Mouse (Mus musculus): ENCODE measurements around the gene Hist1h2bq. TPM values are rescaled to one million over a fixed set of nuclear protein-coding genes. Genes with fewer than 3 reads are reported as not detected.
A peak's percentile ranks its signal among the peaks of the same experiment; 100 is the strongest.
"Not testable (repeated sequence)": the region's sequence is repeated elsewhere in the genome, so short reads cannot be mapped to it uniquely, and the experiment has no call there.

Gene Hist1h2bq
- polyA plus RNA-seq, 1 experiment from 2014 or later, result 7.9 TPM

- H3K4me3 ChIP-seq (replicated peaks; ENCODE audit: low read length), result peak within 1 kb of the TSS; percentile 49
- no peaks in the 10 kb centered on the region for H3K9me3 ChIP-seq (ENCODE audit: control insufficient read depth, low read length)
- peak within 1 kb of the TSS; percentile 59 for H3K9ac ChIP-seq (replicated peaks; ENCODE audit: low read depth, low read length)
- ATAC-seq, result peak; percentile 77
- peak within 1 kb of the TSS; percentile 79 for H3K27ac ChIP-seq (ENCODE audit: low read length)
- no peaks in the 10 kb centered on the region for H3K27me3 ChIP-seq (replicated peaks; ENCODE audit: control insufficient read depth, insufficient read depth, low read length)
- H3K4me1 ChIP-seq (replicated peaks; ENCODE audit: control insufficient read depth, insufficient read depth, low read length), result peaks cover 42% of the 10 kb centered on the region
- peak within 1 kb of the TSS; percentile 76 for H3K4me2 ChIP-seq (ENCODE audit: low read length)
- WGBS, result under 1% methylated on average over 14 of the region's 20 CpGs
- no peaks in the 10 kb centered on the region for H3K36me3 ChIP-seq (ENCODE audit: control insufficient read depth, insufficient read depth)
Measured at GRCm38 (mm10) chr13:21783255-21783617, 26.8 kb downstream of the Hist1h2bq start, which contains the start of gene Hist1h3i. Gene Hist1h3i, minus strand, starts transcription at chr13:21783370.

GRCm38 (mm10) chr13:21782361-21783254, 27.4 kb downstream of the Hist1h2bq start:
- H3K27ac ChIP-seq (ENCODE audit: low read length), result peak overlapping the region; percentile 79
- peak overlapping the region; percentile 59 for H3K9ac ChIP-seq (replicated peaks; ENCODE audit: low read depth, low read length)
- peak overlapping the region; percentile 49 for H3K4me3 ChIP-seq (replicated peaks; ENCODE audit: low read length)
- peaks cover 38% of the 10 kb centered on the region for H3K4me1 ChIP-seq (replicated peaks; ENCODE audit: control insufficient read depth, insufficient read depth, low read length)
- H3K27me3 ChIP-seq (replicated peaks; ENCODE audit: control insufficient read depth, insufficient read depth, low read length); ATAC-seq; H3K36me3 ChIP-seq (ENCODE audit: control insufficient read depth, insufficient read depth); H3K9me3 ChIP-seq (ENCODE audit: control insufficient read depth, low read length): not testable (repeated sequence)
- 0% methylated on average over 16 of the region's 35 CpGs for WGBS
- H3K4me2 ChIP-seq (ENCODE audit: low read length), result peak overlapping the region; percentile 76

- peaks cover 38% of the 10 kb centered on the region for H3K4me1 ChIP-seq (replicated peaks; ENCODE audit: control insufficient read depth, insufficient read depth, low read length)
- 97% methylated on average over 1 of the region's 1 CpGs for WGBS
- no peaks in the 10 kb centered on the region for H3K36me3 ChIP-seq (ENCODE audit: control insufficient read depth, insufficient read depth)
Measured at GRCm38 (mm10) chr13:21781639-21782038, 28.4 kb downstream of the Hist1h2bq start.

GRCm38 (mm10) chr13:21781021-21781555, 28.9 kb downstream of the Hist1h2bq start:
- H3K27me3 ChIP-seq (replicated peaks; ENCODE audit: control insufficient read depth, insufficient read depth, low read length), result no peaks in the 10 kb centered on the region
- ATAC-seq, result no peak
- no peaks in the 10 kb centered on the region for H3K36me3 ChIP-seq (ENCODE audit: control insufficient read depth, insufficient read depth)
- H3K9me3 ChIP-seq (ENCODE audit: control insufficient read depth, low read length), result no peaks in the 10 kb centered on the region
- H3K9ac ChIP-seq (replicated peaks; ENCODE audit: low read depth, low read length), result no peak overlapping the region
- peaks cover 37% of the 10 kb centered on the region for H3K4me1 ChIP-seq (replicated peaks; ENCODE audit: control insufficient read depth, insufficient read depth, low read length)
- H3K4me2 ChIP-seq (ENCODE audit: low read length), result no peak overlapping the region
- WGBS, result 47% methylated on average over 6 of the region's 6 CpGs
- H3K27ac ChIP-seq (ENCODE audit: low read length), result peak overlapping the region; percentile 44; the same call in 1 of the 2 replicates
- no peak overlapping the region for H3K4me3 ChIP-seq (replicated peaks; ENCODE audit: low read length)

More at GRCm38 (mm10) chr13:21781639-21782038, 28.4 kb downstream of the Hist1h2bq start:
- Histone ChIP-seq H3K27me3 (replicated peaks; ENCODE audit: control insufficient read depth, insufficient read depth, low read length) (no peaks in the 10 kb centered on the region), H3K27ac (ENCODE audit: low read length) (no peak overlapping the region), H3K4me3 (replicated peaks; ENCODE audit: low read length) (no peak overlapping the region), H3K9me3 (ENCODE audit: control insufficient read depth, low read length) (no peaks in the 10 kb centered on the region), H3K9ac (replicated peaks; ENCODE audit: low read depth, low read length) (no peak overlapping the region), H3K4me2 (ENCODE audit: low read length) (no peak overlapping the region)
- no peak for ATAC-seq

- under 1% methylated on average over 44 of the region's 44 CpGs for WGBS
- 0 out of 2 replicates have a peak, but pooled peaks have one; percentile 6 for ATAC-seq
Measured at GRCm38 (mm10) chr13:21779767-21780731, 29.9 kb downstream of the Hist1h2bq start, which contains the start of gene Hist1h1b. Gene Hist1h1b, minus strand, starts transcription at chr13:21780625.

GRCm38 (mm10) chr13:21778814-21779766, 30.9 kb downstream of the Hist1h2bq start:
- Histone ChIP-seq H3K4me1 (replicated peaks; ENCODE audit: control insufficient read depth, insufficient read depth, low read length) (peaks cover 28% of the 10 kb centered on the region), H3K36me3 (ENCODE audit: control insufficient read depth, insufficient read depth) (no peaks in the 10 kb centered on the region), H3K4me3 (replicated peaks; ENCODE audit: low read length) (peak overlapping the region; percentile 71), H3K9me3 (ENCODE audit: control insufficient read depth, low read length) (no peaks in the 10 kb centered on the region), H3K27ac (ENCODE audit: low read length) (peak overlapping the region; percentile 87), H3K4me2 (ENCODE audit: low read length) (peak overlapping the region; percentile 95), H3K9ac (replicated peaks; ENCODE audit: low read depth, low read length) (peak overlapping the region; percentile 71), H3K27me3 (replicated peaks; ENCODE audit: control insufficient read depth, insufficient read depth, low read length) (no peaks in the 10 kb centered on the region)
- ATAC-seq, result peak; percentile 93
- WGBS, result 3% methylated on average over 33 of the region's 33 CpGs

More at GRCm38 (mm10) chr13:21779767-21780731, 29.9 kb downstream of the Hist1h2bq start, which contains the start of gene Hist1h1b:
- H3K4me1 ChIP-seq (replicated peaks; ENCODE audit: control insufficient read depth, insufficient read depth, low read length), result peaks cover 33% of the 10 kb centered on the region
- H3K4me2 ChIP-seq (ENCODE audit: low read length), result peak within 1 kb of the TSS; percentile 95
- H3K4me3 ChIP-seq (replicated peaks; ENCODE audit: low read length), result peak within 1 kb of the TSS; percentile 71
- H3K9ac ChIP-seq (replicated peaks; ENCODE audit: low read depth, low read length), result peak within 1 kb of the TSS; percentile 71
- H3K27me3 ChIP-seq (replicated peaks; ENCODE audit: control insufficient read depth, insufficient read depth, low read length), result no peaks in the 10 kb centered on the region
- H3K27ac ChIP-seq (ENCODE audit: low read length), result peak within 1 kb of the TSS; percentile 87
- H3K36me3 ChIP-seq (ENCODE audit: control insufficient read depth, insufficient read depth), result no peaks in the 10 kb centered on the region
- no peaks in the 10 kb centered on the region for H3K9me3 ChIP-seq (ENCODE audit: control insufficient read depth, low read length)

All from forebrain, embryonic 16.5 days (tissue).